Mouse (Mus musculus) cerebellum, adult 2 months (tissue): ENCODE results near the gene Shpk.

Source experiments
- CTCF ChIP-seq: fragments of 200-500 bp; IDR thresholded peaks from 2 replicates; pipeline ENCODE4 v1.5.1; 2011; ENCODE audit warnings: low read depth, mild to moderate bottlenecking, control low read depth, low read length, moderate library complexity, borderline replicate concordance; ENCODE audit not compliant: insufficient read depth
- POLR2A ChIP-seq: fragments of 200-500 bp; IDR thresholded peaks from 2 replicates; pipeline ENCODE4 v1.6.1; 2011; ENCODE audit warnings: low read length, control low read depth, borderline replicate concordance; ENCODE audit not compliant: insufficient read depth

GRCm38 (mm10) chr11:73194444-73194843 is 4.8 kb upstream of the Shpk start:
- no peak for TF ChIP-seq POLR2A
- no peak for TF ChIP-seq CTCF
